Mouse (Mus musculus): Measurements from ENCODE around the gene Rgs6.

Rgs6 gene

DNA sequence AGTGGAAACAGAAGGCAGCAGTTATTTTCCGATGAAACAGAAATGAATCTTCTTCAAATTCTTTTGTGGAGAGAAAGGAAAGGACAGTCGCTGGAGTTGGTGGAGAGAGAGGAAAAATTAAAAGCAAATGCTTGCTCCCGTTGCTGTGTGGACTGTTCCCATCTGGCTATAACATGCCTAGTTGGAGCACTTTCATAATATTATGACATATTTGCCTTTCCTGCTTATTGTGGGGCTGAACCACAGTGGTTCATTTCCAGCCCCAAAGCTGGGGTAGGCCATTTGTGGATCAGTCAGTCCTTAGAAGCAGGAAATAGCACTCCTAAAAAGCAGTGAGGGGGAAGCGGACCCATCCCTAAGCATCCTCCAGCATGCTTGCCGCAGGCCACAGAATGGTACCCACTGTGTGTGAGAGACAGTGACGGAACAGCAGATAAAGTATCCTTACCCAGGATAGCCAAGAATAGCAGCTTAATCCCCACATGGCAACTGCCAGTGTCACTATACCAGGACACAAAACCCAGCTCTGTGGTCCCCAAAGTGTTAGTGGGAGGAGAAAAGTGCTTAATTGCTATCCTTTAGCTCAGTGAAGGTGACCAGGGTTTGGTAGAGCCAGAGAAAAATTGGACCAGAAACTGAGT is 456.0 kb downstream of the Rgs6 start:
- peak; percentile 3 for DNase-seq

DNA sequence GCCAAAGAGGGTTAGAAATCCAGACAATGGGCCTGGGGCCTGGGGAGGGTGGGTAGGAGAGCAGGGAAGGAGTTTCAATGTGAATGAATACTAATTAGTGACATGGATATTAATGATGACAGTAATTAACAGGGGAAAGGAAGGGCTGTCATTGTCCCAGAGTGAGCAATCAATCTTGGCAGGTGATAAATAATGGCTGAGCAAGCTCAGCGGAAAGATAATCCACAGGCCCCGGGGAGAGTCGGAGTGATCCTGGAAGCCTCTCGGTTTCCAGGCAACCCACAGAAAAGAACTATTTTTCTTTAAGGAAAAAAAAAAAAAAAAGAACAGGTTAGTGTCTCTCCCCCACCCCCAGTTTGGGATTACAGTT is 456.5 kb downstream of the Rgs6 start:
- DNase-seq: peak; percentile 62

DNA sequence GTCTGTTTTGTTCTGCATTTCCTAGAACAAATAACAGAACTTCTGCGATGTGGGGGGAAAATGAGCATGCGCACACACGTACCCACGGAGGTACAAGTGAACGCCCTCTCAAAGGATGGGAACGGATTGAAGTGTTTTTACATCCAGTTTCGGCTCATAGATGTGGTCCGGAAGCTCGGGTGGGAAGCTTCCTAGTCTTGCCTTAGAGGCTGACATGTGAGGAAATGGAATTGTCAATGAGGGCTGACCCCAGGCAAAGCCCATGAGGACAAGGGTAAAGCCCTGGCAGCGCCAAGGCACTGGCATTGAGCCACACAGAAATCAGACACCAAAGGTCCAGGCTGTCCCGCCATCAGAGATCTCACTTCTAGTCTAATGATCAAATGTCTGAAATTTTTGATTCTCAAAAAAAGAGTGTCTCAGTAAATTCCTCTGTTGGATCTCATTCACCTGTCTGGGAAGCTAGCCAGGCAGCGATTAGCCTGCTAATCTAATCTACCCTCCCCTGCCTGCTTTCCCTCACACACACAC is 457.0 kb downstream of the Rgs6 start:
- DNase-seq: peak; percentile 6

GRCm38 (mm10) chr12:83046734-83047133 is 458.6 kb downstream of the Rgs6 start:
- no peak for DNase-seq

DNA sequence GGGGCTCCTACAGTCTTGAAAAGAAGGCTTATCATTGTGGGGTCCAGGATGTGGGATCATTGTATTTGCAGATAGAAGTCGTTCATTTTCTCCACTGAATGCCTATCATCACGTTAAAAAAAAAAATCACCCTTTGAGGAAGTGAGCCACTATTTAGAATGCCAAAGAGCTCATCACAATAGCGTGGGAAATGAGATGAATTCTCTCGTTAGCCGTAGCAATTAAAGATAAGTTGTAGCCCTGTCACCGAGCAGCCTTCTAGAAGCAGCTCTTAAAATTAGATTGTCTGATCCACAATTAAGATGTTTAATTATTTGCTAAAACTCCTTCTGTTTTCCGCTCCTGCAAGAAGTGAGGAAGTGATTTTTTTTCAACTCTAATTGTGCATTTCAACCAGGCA is 459.6 kb downstream of the Rgs6 start:
- DNase-seq: no peak

- no peak for DNase-seq
Observed at GRCm38 (mm10) chr12:83050514-83050913, 462.4 kb downstream of the Rgs6 start.

GRCm38 (mm10) chr12:83052391-83052790 is 464.3 kb downstream of the Rgs6 start:
- DNase-seq: no peak

GRCm38 (mm10) chr12:83055690-83056089 is 467.6 kb downstream of the Rgs6 start:
- no peak for DNase-seq

DNA sequence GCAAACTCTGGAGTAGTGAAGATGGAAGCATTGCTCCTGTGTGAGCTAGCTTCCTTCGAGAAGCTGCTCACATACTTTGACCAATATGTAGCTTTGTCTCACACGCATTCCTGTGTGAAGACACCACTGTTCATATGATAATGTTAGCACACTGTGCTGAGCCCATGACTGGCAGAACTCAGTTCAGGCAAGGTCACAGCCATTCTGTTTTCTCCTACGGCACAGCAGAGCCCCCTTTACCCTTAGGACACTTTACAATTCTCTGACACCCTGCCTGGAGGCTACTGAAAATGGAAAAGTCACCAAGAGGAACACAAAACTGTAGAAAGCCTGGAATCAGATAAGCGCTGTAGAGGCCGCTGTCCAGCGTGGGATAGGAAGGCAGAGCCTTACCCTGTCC is 478.3 kb downstream of the Rgs6 start:
- DNase-seq: no peak

DNA sequence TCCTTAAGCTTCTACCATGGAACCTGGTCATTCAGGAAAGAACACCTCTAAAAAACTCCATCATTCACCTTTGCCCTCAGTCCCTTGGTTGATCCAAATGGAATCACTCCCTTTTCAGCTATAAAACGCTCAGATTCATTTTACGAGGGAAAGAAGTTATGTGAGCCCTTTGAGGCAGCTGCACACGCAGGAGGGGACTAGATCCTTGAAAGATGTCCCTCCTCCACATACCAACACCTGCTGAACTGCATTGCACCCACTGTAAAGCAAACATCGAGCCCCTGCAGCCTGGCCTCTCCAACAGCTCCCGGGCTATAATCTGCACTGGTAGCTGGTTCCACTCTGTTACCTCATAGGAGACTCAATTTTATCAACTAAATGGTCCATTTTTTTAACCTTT is 482.8 kb downstream of the Rgs6 start:
- DNase-seq: no peak

- DNase-seq: peak; percentile 55
Observed at GRCm38 (mm10) chr12:83072181-83072887, 484.2 kb downstream of the Rgs6 start.

- DNase-seq: peak; percentile 57
Observed at GRCm38 (mm10) chr12:83072951-83073878, 485.1 kb downstream of the Rgs6 start.

DNA sequence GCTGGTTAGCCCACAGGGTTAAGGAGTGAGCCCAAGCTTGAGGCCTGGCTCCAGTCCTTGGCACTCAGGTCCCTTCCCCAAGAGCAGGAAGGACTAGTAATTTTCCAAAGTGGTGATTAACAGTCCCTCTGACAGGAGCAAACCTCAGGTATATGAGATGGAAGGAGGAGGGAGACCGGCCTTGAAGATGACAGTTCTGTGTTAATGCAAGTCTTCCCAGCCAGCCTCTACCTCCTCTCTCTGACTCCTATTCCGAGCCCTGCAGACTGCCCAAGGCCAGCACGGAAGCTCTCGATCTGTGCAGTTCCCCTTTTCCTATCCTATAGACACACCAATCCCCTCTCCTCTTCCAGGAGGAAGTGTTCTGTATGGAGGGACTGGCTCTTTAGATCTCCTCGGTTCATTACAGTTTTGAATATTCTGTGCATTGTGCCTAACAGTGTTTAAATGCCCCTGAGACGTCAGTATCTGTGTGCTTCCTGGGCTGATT is 485.8 kb downstream of the Rgs6 start:
- no peak for DNase-seq

- DNase-seq: no peak
Observed at GRCm38 (mm10) chr12:83076179-83076578, 488.1 kb downstream of the Rgs6 start.

- DNase-seq: no peak
Observed at GRCm38 (mm10) chr12:83077486-83077885, 489.4 kb downstream of the Rgs6 start.

DNA sequence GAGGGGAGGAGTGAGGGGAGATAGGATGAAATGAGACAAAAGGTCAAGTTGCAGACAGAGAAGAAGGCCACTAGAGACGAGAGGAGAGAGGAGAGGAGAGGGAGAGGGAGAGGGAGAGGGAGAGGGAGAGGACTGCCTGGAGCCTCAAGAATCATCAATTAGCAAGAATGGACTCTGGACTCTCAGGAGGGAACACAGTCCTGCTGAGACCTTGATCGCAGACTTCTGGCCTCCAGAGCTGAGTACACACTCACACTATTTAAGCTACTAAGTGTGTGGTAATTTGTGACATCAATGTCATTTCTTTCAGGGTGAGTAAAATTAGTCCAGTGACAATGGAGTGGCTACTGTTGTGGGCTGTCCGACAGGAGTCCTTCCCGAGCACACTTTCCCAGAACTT is 495.3 kb downstream of the Rgs6 start:
- no peak for DNase-seq

DNA sequence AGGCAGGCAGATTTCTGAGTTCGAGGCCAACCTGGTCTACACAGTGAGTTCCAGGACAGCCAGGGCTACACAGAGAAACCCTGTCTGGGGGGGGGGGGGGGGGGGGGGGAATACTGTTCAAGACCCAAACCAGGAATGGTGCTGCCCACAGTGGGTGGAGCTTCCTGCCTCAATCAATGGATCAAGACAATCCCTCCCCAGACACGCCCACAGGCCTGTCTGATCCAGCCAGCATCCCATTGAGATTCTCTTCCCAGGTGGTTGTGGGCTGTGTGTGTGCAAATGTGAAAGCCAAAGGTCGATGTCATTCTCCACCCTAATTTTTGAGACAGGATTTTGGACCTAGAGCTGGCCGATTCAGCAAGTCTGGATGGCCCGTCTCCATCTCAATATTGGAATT is 496.5 kb downstream of the Rgs6 start:
- no peak for DNase-seq

GRCm38 (mm10) chr12:83087010-83087409 is 498.9 kb downstream of the Rgs6 start:
- DNase-seq: no peak

DNA sequence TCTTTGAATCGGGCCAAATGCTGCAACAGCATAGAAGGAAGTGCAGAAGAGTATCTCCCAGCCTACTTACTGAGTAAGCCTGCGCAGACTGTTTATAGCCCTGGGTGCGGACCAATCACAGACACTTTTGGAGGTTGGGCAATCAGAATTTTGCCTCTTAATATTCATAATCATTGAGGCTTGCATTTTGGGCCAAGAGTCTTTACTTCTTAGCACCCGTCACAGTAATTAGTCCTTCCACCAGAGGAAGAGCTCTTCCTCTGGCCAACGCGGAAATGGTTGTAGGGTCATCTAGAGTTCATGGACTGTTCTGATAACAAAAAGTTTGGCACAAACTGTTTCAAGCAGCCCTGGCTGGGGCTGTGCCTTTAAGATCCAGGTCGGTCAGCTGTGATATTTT is 499.5 kb downstream of the Rgs6 start:
- no peak for DNase-seq

DNA sequence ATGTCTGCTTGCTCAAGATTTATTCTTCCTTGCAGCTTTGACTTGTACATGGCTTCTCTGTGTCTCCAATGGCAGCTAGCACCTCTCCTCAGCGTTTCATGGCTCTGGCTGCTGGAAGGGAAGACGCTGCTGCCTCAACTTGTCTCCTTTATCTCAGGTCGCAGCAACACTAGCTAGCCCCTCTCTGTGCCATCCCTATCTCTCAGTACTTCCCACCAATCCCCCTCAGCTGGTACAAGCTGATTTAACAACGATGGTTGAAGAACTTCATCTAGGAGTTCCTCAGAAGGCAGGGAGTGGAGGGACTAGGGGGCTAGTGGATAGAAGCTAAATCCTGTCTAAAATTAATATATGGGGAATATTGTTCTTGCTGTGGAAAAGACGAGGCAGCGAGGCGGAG is 503.9 kb downstream of the Rgs6 start:
- DNase-seq: no peak

GRCm38 (mm10) chr12:83097787-83098186 is 509.7 kb downstream of the Rgs6 start:
- no peak for DNase-seq

DNA sequence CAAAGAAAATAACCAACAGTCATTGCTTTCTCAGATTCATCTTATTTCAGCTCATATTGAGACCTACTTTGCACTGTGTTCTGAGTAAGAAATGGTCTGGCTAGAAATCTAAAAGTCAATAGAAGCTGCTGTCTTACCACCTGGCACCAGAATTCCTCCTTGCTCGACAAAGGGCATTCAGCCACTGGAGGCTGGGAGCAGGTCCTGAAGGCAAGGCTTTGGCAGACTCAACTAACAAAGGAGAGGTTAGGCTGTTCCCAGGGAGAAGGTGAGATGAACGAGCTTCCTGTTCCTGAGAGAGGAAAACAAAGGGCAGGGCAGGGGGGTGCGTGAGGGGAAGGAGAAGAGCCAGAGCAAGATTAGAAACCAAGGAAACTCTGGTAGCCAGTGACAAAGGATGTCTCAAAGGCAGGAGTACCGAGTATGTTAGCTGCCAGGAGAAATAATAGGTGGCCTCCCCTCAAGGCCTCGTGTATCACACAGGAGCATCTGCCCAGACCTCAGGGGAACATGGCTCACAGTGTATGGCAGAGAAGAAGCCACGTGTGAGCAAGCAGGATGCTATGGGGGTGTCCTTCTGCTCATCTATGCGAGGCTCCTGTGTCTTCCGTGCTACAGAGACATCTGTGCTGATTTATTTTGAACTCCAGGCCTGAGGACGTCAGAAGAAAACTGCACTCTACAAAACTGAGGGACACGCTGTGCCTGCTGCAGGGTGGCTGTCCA is 510.7 kb downstream of the Rgs6 start:
- DNase-seq: no peak

- DNase-seq: no peak
Observed at GRCm38 (mm10) chr12:83099920-83100319, 511.8 kb downstream of the Rgs6 start.
